Mouse (Mus musculus) heart, postnatal 14 days (tissue): ENCODE results near the gene Washc2. TPM values are rescaled to one million over a fixed set of nuclear protein-coding genes. Genes with fewer than 3 reads are reported as not detected.

Source experiments
- total RNA-seq, 2 experiments: library from RNA; stranded (reverse); gene quantifications; 2 replicates each; pipeline ENCODE4 v1.2.3; 2021

The Washc2 gene
- total RNA-seq, 2 experiments from 2014 or later = 29.8 to 31.9 TPM

Other genes starting within 250 kb of the Washc2 start
- 100 to 1,000 TPM; 113 to 133 TPM for gene Plxnd1, start 213.0 kb upstream of the Washc2 start, total RNA-seq
- 10 to 100 TPM; 28.7 to 31.2 TPM for gene Tmcc1, start 14.6 kb upstream of the Washc2 start, total RNA-seq
- gene Zfand4, start 56.2 kb downstream of the Washc2 start, total RNA-seq = 1 to 10 TPM; 2.7 to 3.2 TPM
- gene March8, start 130.0 kb downstream of the Washc2 start, total RNA-seq = 10 to 100 TPM; 39.5 to 46.6 TPM